In genomic region chr8:35948751-35949183, GRCm38 (mm10) we compare ENCODE assay signal across 12 mouse cellular contexts.
A peak's percentile ranks its signal among the peaks of the same experiment; 100 is the strongest.
DNase-seq lines count a peak whose midpoint lies in the region; ATAC-seq lines count a peak whose summit lies in the region.
"Had no signal": no experiment of that assay in that cellular context is flagged by ENCODE, and none has a peak within 500 bp of the region (broad histone marks: within the 10 kb centered on the region; RNA-seq: fewer than 3 reads in every experiment).

No protein-coding gene starts in this region.

- H3K4me1 ChIP-seq in midbrain, embryonic 11.5 days (ENCODE audit: control insufficient read depth, insufficient read depth, low read length): no peaks in the 10 kb centered on the region
- no peaks in the 10 kb centered on the region for H3K4me1 ChIP-seq in midbrain, embryonic 16.5 days (ENCODE audit: control insufficient read depth, insufficient read depth, low read length)
- H3K4me1 ChIP-seq in forebrain, embryonic 16.5 days (replicated peaks; ENCODE audit: control insufficient read depth, insufficient read depth, low read length): peaks cover 8% of the 10 kb centered on the region
- H3K4me1 ChIP-seq: liver, embryonic 15.5 days had no signal

- no peaks in the 10 kb centered on the region for H3K9me3 ChIP-seq in midbrain, embryonic 11.5 days (ENCODE audit: control insufficient read depth, low read length)
- no peaks in the 10 kb centered on the region for H3K9me3 ChIP-seq in midbrain, embryonic 16.5 days (replicated peaks; ENCODE audit: control insufficient read depth, low read length, poor library complexity, severe bottlenecking)
- no peaks in the 10 kb centered on the region for H3K9me3 ChIP-seq in forebrain, embryonic 16.5 days (ENCODE audit: control insufficient read depth, low read length)
- H3K9me3 ChIP-seq: heart, embryonic 13.5 days; liver, embryonic 15.5 days; midbrain, embryonic 10.5 days had no signal

- H3K4me2 ChIP-seq in midbrain, embryonic 11.5 days: no peak overlapping the region
- no peak overlapping the region for H3K4me2 ChIP-seq in midbrain, embryonic 16.5 days (ENCODE audit: low read length)
- no peak overlapping the region for H3K4me2 ChIP-seq in forebrain, embryonic 16.5 days (ENCODE audit: low read length)
- H3K4me2 ChIP-seq: heart, embryonic 13.5 days; liver, embryonic 15.5 days had no signal

- peak; percentile 44 for DNase-seq in midbrain, embryonic 11.5 days (ENCODE audit: low spot score, missing footprints)
- peak; percentile 40 to 58 for DNase-seq in cerebellum, postnatal 36 days
- peak; percentile 53 for DNase-seq in neural tube, embryonic 10.5 days (ENCODE audit: extremely low spot score, low spot score)
- no peak for DNase-seq in thymus, postnatal 0 days (ENCODE audit: low spot score)
- DNase-seq in B cell, adult 2 months: no peak
- no peak for DNase-seq in layer of hippocampus, adult 11-12 months (ENCODE audit: low spot score)
- DNase-seq: adrenal gland, postnatal 14 days had no signal

- 83% methylated on average over 8 of the region's 9 CpGs for whole genome bisulfite sequencing in midbrain, embryonic 11.5 days
- WGBS in midbrain, embryonic 16.5 days: 68% methylated on average over 9 of the region's 9 CpGs
- 36% methylated on average over 9 of the region's 9 CpGs for WGBS in forebrain, embryonic 16.5 days

- H3K4me3 ChIP-seq in midbrain, embryonic 11.5 days (ENCODE audit: low read depth, low read length): no peak overlapping the region
- no peak overlapping the region for H3K4me3 ChIP-seq in midbrain, embryonic 16.5 days (ENCODE audit: low read depth, low read length)
- H3K4me3 ChIP-seq in forebrain, embryonic 16.5 days (replicated peaks; ENCODE audit: low read length): no peak overlapping the region
- H3K4me3 ChIP-seq: heart, embryonic 13.5 days; liver, embryonic 15.5 days; midbrain, embryonic 10.5 days had no signal

- no peak for ATAC-seq in midbrain, embryonic 11.5 days (ENCODE audit: low FRiP score)
- ATAC-seq in midbrain, embryonic 16.5 days: no peak
- peak; percentile 31; the same call in 1 of the 2 replicates for ATAC-seq in forebrain, embryonic 16.5 days

- H3K9ac ChIP-seq in midbrain, embryonic 11.5 days (ENCODE audit: low read length): no peak overlapping the region
- no peak overlapping the region for H3K9ac ChIP-seq in midbrain, embryonic 16.5 days (ENCODE audit: low read depth, low read length)
- H3K9ac ChIP-seq in forebrain, embryonic 16.5 days (replicated peaks; ENCODE audit: low read depth, low read length): no peak overlapping the region
- H3K9ac ChIP-seq: heart, embryonic 13.5 days; liver, embryonic 15.5 days had no signal

- no peaks in the 10 kb centered on the region for H3K27me3 ChIP-seq in midbrain, embryonic 11.5 days (ENCODE audit: control insufficient read depth, insufficient read depth, low read length)
- H3K27me3 ChIP-seq in midbrain, embryonic 16.5 days (ENCODE audit: control insufficient read depth, insufficient read depth, low read depth, low read length): no peaks in the 10 kb centered on the region
- no peaks in the 10 kb centered on the region for H3K27me3 ChIP-seq in forebrain, embryonic 16.5 days (replicated peaks; ENCODE audit: control insufficient read depth, insufficient read depth, low read length)
- H3K27me3 ChIP-seq: heart, embryonic 13.5 days; liver, embryonic 15.5 days had no signal

- no peaks in the 10 kb centered on the region for H3K36me3 ChIP-seq in midbrain, embryonic 11.5 days (ENCODE audit: control insufficient read depth, insufficient read depth, low read length)
- no peaks in the 10 kb centered on the region for H3K36me3 ChIP-seq in midbrain, embryonic 16.5 days (ENCODE audit: control insufficient read depth, insufficient read depth, low read length)
- H3K36me3 ChIP-seq in forebrain, embryonic 16.5 days (ENCODE audit: control insufficient read depth, insufficient read depth): no peaks in the 10 kb centered on the region
- H3K36me3 ChIP-seq: heart, embryonic 13.5 days; liver, embryonic 15.5 days; midbrain, embryonic 10.5 days had no signal

- no peak overlapping the region for H3K27ac ChIP-seq in midbrain, embryonic 11.5 days (ENCODE audit: low read depth, low read length)
- no peak overlapping the region for H3K27ac ChIP-seq in midbrain, embryonic 16.5 days (ENCODE audit: low read length)
- H3K27ac ChIP-seq in forebrain, embryonic 16.5 days (ENCODE audit: low read length): peak overlapping the region; percentile 3; the same call in 1 of the 2 replicates
- H3K27ac ChIP-seq: heart, embryonic 13.5 days; liver, embryonic 15.5 days; midbrain, embryonic 10.5 days had no signal

Comparison
In these comparisons a context has a peak if more than half of its experiments do, and no peak if none do; other contexts are left out.
1. DNase-seq: peak in midbrain, embryonic 11.5 days (single experiment), cerebellum, postnatal 36 days (2 of 2) and neural tube, embryonic 10.5 days (single experiment); none in thymus, postnatal 0 days (single experiment), B cell, adult 2 months (0 of 2) and layer of hippocampus, adult 11-12 months (single experiment).